Mouse (Mus musculus): Measurements from ENCODE around the gene A1bg. TPM values are rescaled to one million over a fixed set of nuclear protein-coding genes. Genes with fewer than 3 reads are reported as not detected.

Gene A1bg
- not detected in 2 replicates for total RNA-seq (2017)

DNA sequence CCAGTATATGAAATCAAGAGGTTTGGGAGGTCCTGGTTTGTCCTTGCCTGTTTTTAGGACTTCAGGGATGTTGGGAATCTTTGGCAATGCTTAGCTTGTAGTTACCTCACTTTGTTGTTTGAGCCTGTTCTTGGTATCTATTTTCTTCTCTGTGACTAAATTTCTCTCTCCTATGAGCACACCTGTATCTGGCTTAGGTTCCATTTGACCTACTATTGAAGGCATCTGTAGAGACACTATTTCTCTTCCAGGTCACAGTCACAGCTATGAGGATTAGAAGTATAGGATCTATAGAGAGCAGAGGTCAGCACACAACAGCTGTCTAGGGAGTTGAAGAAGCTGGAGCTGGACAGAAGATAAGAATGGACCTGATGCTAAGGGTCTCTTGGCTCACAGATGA, at the start of gene A1bg:
TSS of gene A1bg (minus strand) at position 101 of the 400 bp plus-strand sequence.
- no peak for ATAC-seq (ENCODE audit: extremely low read depth, insufficient number of reproducible peaks, low FRiP score, poor library complexity, severe bottlenecking)

DNA sequence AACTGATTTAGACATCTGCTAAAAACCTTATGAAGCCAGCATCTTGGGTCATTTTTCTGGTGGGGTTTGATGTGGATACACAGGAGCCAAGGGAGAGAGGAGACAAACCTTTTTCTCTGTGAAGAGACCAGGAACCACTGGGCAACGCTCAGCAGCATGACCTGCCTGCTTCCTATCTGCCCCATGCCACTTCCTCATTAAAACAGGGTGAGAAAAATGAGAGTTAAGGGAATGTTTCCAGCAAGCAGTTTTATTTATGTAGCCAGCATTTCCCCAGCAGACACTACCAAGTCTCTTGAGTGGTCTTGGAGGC, 45.7 kb upstream of the A1bg start:
- no peak for ATAC-seq (ENCODE audit: extremely low read depth, insufficient number of reproducible peaks, low FRiP score, poor library complexity, severe bottlenecking)

DNA sequence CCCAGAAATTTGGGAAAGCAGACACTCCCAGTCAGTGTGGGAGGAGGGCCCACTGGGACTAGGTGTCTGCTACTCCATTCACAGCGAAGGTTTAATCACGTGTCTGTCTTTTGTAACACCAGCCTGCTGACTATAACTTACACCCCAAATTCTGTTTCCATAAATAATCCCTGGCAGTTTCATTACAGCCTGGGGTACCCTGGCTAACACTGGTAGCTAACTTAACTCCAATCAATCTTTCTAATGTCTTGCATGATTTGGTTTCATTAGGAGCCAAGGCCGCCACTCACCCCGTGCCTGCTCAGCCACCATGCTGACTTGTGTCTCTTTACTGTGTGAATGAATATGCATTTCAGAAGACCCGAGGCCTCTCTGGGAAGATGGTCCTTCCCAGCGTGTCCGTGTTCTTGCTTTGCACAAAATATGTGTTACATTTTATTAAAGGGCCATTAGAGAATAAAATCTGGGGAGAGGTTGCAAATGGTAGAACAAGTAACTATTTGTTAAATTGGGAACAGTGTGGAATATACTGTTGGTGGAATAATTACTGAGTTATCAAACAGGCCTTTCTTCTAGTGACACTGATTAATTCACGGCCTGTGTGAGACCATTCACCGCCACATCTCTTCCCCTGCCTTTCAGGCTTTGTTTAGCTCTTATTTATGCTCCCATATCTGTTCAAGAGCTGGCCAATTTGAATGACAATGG, 45.2 kb upstream of the A1bg start:
- ATAC-seq (ENCODE audit: extremely low read depth, insufficient number of reproducible peaks, low FRiP score, poor library complexity, severe bottlenecking), result no peak

DNA sequence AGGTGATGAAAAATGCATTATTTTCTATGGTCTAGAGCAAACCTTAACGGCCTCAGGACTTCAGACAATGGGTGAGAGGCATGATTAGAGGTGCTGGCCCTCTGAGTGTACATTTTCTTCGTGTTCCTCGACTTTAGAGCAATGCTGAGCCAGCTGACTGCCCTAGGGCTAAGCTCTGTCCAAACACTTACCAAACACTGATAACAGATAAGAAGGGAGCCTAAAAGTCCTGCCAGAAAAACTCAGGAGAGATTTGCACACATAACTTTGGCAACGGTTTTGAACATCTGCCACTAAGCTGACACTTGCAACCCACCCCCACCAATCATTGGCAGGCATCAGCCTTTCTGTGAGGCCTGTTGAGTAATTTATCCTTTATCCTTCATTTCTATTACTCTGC, 2.9 kb upstream of the A1bg start:
- ATAC-seq (ENCODE audit: extremely low read depth, insufficient number of reproducible peaks, low FRiP score, poor library complexity, severe bottlenecking), result no peak

DNA sequence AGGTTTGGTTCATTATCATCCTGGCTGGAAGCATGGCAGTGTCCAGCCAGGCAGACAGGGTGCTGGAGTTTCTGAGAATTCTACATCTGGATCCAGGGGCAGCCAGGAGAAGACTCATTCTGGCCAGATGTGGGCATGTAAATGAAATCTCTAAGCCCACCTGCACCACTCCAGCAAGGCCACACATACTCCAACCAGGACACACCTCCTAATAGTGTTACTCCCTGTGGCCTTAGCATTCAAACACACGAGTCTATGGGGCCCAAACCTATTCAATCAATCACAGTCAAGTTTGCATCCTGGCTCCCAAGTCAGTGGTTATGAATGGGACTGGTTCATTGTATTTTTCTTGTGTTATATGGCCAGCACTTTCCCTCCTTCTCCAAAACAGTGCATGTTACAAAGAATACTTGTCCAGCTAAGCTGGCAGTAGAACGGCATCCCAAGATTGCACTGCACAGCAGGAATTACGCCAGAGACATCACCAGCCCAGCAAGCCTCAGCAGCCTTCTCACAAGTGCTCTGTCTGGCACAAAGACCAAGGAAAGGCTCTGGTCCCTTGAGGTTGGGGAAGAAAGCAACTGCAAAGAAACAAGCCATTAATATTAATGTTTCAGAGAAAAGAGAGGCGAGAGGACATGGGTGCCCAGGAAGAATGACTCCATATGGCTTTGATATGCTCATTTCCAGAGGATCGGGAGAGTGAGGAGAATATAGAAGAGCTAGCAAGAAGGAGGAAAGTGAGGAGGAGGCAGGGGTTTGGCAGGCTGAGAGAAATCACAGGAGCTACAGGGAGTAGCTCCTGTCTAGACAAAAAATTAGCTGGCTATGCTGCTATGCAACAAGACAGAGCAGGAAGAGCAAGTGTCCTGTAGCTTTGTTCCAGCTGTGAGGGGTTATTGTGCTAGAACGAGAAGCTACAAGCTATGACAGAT, 18.8 kb downstream of the A1bg start:
- ATAC-seq (ENCODE audit: extremely low read depth, insufficient number of reproducible peaks, low FRiP score, poor library complexity, severe bottlenecking), result no peak

DNA sequence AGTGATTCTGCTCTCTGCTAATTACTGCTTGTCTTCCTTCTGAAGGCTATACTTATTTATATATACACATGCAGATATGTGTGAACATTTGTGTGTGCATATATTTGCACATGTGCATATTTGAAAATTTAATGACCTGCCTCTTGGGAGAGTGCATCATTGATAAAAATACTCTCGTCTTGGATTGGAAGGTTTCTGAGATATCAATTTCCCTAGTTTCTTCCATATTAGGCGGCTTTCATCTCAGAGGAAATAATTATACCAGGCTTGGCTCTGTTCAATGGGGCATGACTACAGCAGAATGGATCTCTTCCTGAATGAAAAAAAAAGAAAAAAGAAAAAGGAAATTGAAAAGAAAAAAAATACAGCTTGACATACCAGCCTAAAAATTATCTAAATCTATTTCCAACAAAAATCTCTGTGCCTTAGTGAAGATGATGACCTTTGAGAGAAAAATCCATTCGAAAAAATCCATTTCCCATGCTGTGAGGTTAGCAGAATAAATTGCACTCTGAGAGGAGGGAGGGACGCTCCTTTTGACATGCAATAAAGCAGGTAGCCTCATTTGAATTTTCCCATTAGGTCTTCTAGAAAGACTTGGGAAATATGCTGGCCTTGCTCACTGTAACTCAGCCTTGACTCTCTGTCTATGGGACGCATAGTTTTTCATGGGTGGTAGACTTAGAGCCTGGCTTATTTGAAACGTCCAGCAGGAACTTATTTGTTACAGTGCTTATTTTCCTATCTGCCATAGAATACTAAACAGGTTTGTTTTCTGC, 24.4 kb downstream of the A1bg start:
- ATAC-seq (ENCODE audit: extremely low read depth, insufficient number of reproducible peaks, low FRiP score, poor library complexity, severe bottlenecking), result no peak

DNA sequence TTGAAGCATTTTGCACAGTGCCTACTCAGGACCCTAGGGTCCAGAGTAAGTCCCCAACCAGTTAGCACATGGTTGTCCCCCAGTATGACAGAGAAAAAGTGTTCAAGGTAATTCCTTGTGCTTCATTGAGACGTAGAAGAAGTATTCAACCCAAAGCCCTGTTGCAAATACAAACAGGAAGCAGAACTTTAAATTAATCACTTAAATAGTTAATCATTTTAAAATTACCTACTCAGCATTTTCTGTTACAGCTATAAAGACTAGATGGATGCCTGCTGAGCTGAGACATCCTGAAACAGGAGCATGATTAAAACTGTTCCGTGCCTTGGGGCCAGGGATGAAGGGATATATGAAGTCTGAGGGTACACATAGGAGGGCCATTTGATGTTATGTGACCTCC, 26.8 kb downstream of the A1bg start:
- ATAC-seq (ENCODE audit: extremely low read depth, insufficient number of reproducible peaks, low FRiP score, poor library complexity, severe bottlenecking), result no peak

DNA sequence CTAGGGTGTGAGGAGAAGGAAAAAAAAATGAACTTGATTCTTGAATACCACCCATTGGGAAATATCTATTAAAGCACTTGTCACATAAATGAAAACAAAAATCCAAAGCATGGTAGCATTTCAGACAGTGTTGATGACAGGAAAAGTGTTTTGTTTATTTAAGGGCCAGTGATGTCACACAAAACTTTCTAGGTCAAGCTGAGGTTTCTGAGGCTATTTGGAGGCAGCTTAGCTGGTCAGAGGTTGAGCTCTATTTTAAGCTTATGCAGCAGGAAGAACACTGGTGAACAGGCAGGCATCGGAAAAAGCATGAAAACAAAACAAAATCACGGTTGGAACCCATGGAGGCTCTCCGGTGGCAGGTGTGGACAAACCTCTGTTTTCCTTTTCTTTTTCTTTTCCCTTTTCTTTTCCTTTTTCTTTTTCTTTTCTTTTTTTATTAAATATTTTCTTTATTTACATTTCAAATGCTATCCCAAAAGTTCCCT, 29.8 kb downstream of the A1bg start:
- ATAC-seq (ENCODE audit: extremely low read depth, insufficient number of reproducible peaks, low FRiP score, poor library complexity, severe bottlenecking), result no peak

DNA sequence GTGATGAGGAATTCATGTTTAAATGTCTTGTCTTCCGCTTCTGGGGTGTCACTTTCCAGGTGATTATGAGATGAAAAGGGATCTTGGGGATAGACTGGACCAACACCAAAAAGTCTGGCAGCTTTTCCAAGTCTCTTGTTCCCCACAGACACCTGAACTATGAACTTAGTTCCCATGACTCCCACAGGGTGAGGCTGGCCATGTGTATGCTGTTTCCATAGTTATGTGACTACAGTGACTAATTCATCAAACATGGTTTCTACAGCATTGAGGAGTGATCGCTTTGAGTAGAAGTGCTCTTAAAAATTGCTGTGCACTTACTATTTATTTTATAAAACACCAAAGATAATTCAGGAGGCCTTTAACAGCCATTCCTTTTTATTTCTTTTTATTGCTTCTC, 34.1 kb downstream of the A1bg start:
- ATAC-seq (ENCODE audit: extremely low read depth, insufficient number of reproducible peaks, low FRiP score, poor library complexity, severe bottlenecking), result no peak

DNA sequence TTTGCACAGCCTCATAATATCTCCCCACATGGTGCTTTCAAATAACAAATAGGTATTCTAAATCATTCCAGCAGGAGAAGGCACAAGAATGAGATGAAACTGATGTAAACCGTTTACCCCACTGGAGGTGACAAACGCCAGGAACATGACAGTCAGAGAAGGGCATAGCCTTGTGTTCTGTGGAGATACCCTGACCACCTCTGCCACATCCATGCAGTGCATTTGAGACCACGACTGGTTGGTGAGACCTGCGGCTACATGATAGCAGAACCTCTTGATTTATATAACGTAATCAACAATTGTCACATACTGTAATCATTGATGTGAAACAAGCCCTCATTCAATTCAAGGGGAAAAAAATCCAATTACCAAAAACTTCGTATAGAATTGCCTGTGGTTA, 47.1 kb downstream of the A1bg start:
- no peak for ATAC-seq (ENCODE audit: extremely low read depth, insufficient number of reproducible peaks, low FRiP score, poor library complexity, severe bottlenecking)

DNA sequence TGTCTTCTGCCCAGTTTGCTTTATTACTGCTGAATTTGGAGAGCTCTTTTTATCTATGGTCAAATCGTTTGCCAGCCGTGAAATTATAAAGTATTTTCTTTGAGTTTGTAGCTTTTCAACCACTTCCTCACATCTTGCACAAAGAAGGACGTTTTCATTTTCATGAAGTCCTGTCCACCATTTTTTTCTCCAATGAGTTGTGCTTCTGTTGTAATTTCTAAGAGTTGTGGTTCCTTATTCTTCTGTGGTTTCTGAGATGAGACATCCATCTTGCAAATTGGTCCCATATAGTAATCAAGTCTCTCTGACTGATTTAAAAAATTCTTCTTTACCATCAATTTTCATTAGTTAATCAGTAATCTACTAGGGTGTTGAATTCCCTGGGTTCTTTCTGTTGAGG, 60.4 kb downstream of the A1bg start:
- ATAC-seq (ENCODE audit: extremely low read depth, insufficient number of reproducible peaks, low FRiP score, poor library complexity, severe bottlenecking), result no peak

DNA sequence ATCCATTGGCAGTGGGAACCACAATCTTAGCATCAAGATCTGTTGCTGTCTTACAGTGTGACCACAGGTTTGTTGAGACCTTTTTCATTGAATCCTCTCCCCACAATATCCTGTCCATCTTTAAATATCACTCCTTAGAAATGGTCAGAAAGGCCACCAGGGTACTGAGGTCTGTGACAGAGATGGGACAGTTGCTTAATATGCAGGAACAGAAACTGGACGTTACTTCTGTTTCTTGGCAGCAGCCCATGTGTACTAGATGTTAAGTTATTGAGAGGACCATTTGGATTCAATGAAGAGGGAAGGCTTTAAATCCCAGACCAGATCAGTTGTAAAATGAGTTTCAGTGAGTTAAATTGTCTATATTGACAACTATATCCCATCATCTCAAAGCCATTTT, 67.7 kb downstream of the A1bg start:
- ATAC-seq (ENCODE audit: extremely low read depth, insufficient number of reproducible peaks, low FRiP score, poor library complexity, severe bottlenecking), result no peak

DNA sequence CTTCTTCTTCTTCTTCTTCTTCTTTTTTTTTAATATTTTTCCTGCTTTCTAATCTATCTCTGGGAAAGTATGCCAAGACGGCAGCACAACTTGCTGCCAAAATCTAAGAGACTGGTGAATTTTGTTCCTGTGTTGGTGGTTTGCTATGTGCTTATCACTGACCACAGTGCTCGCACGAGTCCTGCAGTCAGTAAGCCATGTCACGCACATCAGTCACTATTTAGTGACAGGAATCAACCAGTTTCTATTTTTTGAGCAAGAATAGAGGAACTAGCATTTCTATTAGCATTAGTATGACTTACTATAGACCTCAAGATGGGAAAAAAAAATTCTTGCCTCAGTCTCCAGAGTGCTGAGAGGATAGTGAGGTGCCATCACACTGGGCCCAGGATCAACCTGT, 68.7 kb downstream of the A1bg start:
- ATAC-seq (ENCODE audit: extremely low read depth, insufficient number of reproducible peaks, low FRiP score, poor library complexity, severe bottlenecking), result no peak

DNA sequence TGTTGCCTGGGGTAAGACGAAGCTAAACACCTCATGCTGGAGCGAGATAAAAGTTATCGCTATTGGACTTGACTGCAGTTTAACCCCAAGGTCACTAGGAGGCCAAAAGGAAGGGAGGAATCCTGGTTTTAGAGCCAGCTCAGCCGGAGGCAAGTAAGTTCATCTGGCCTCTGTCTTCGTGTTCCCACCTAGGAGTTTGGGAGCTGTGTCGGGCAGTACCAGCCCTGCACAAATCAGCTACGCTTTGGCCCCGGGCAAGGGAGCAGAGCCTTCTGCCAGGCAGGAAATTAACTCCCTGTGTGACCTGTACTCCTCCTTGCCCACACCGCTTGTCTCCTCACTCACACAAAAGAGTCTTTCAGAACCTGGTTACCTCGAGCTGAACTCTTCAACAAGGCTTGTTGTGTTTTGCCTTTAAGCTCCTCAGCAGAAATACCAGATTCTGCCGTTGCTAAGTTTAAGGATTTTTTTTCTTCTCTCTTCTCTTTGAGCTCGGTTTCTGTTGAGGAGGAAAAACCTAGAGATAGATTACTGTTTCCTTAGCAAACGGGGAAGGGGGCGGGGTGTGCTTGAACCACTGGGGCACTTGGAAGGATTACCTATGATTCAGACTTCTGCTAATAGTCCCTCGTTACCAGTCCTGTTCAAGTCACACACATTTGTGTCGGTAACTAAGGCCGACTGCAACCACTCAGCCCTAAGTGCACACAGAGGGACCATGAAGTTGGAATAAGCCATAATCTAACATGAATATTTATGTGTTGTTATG, 69.4 kb downstream of the A1bg start, which contains the start of gene Fam84b:
TSS of gene Fam84b (minus strand) at position 548 of the 769 bp plus-strand sequence.
- ATAC-seq (ENCODE audit: extremely low read depth, insufficient number of reproducible peaks, low FRiP score, poor library complexity, severe bottlenecking), result no peak

DNA sequence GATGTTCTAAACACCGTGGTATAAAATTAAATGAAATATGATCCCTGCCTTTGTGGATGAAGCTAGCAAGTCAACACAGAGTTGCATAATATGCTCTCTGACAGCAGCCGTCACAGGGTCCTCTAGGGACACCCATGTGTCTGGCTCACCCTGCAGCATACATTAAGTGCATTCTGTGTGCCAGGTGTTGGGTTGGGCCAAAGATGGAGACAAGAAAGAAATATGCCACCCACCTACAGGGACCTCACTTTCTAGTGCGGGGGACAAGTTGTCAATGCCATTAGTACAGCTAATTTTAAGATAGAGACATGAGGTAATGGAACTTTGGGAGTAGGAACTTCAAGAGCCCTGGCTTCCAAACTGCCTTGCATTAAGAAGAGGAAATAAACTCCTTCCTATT, 74.2 kb downstream of the A1bg start:
- ATAC-seq (ENCODE audit: extremely low read depth, insufficient number of reproducible peaks, low FRiP score, poor library complexity, severe bottlenecking), result no peak

All from neutrophil, adult 5-6 weeks (primary cell).